Mouse (Mus musculus): ENCODE data around the gene Wnt8b. TPM values are rescaled to one million over a fixed set of nuclear protein-coding genes. Genes with fewer than 3 reads are reported as not detected.
A peak's percentile ranks its signal among the peaks of the same experiment; 100 is the strongest.

The Wnt8b gene
- polyA plus RNA-seq, 1 experiment from 2014 or later = 4.0 TPM

DNA sequence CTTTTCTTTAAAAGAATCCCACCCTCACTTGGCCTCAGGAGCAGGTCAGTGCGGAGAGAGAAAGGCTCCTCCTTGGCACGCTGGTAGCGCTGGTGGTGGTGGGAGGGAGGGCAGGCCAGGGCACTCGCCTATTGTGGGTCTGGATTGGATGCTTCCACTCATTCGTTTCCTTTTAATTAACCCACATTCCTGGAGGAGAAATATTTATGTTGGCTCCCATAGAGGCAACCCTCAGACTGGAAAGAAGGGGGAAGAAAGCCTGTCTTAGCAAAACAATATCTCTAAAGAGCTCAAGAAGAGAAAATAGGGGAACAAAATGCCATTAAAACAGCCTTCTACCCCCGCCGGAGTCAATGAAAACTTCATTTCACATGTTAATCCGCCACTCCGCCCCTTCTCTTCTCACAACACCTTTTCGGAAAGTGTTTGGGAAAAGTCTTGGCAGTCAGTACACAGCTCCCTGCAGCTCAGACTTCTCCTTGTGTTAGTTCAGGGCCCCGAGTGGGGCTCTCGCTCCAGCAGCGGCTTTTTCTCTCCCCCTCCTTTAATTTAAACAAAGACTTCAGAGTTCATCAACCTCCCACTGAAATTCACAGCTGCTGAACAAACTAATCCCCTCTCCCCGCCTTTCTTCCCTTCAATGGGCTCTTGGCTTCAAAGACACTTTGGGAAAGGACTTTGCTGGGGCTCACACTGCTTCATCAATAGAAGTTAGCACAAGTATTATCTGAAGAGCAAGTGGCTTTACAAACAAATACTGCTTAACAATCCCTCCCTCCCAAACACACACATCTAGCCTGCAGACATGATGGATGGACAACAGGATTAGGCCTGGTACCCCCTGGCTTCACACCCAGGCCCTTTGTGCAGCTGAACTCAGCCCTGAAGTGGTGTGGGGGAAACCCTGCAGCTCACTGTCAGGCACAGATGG lies 21.5 kb downstream of the Wnt8b start:
- WGBS = 4% methylated on average over 14 of the region's 14 CpGs
- H3K4me2 ChIP-seq (ENCODE audit: low read length) = no peak overlapping the region

DNA sequence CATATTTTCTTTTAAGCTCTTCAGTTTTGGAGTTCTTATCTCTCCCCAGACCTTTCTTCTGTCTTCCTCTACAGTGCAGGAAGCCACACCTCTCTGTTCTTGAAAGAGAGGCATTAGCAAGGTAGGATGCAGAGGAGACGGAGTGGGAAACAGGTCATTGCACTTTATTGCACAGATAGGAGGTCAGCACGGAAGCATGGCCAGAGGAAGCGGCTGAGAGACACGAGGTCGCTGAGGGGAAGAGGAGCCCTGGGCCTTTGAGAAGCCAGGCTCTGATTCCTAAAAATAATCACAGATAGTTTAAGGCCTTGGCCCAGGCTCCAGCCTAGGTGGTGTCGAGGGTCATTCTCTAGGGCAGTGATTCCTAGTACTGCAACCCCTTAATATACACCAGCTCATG lies 22.5 kb downstream of the Wnt8b start:
- WGBS = 22% methylated on average over 6 of the region's 6 CpGs
- H3K27ac ChIP-seq (ENCODE audit: low read depth, low read length) = no peak overlapping the region
- H3K4me1 ChIP-seq (ENCODE audit: control insufficient read depth, insufficient read depth, low read length) = peaks cover 17% of the 10 kb centered on the region
- no peak overlapping the region for H3K4me2 ChIP-seq (ENCODE audit: low read length)
- H3K9me3 ChIP-seq (replicated peaks; ENCODE audit: control insufficient read depth, low read length) = no peaks in the 10 kb centered on the region
- H3K4me3 ChIP-seq (ENCODE audit: low read depth, low read length) = no peak overlapping the region
- DNase-seq (ENCODE audit: low spot score) (no peak), ATAC-seq (no peak)
- peaks cover 92% of the 10 kb centered on the region for H3K27me3 ChIP-seq (replicated peaks; ENCODE audit: control insufficient read depth, insufficient read depth, low read length)
- H3K36me3 ChIP-seq (ENCODE audit: control insufficient read depth, insufficient read depth, low read length) = no peaks in the 10 kb centered on the region
- H3K9ac ChIP-seq (ENCODE audit: low read length) = no peak overlapping the region

More for the DNA sequence above, 21.5 kb downstream of the Wnt8b start:
- Histone ChIP-seq H3K36me3 (ENCODE audit: control insufficient read depth, insufficient read depth, low read length) (no peaks in the 10 kb centered on the region), H3K9ac (ENCODE audit: low read length) (no peak overlapping the region), H3K4me1 (ENCODE audit: control insufficient read depth, insufficient read depth, low read length) (peaks cover 17% of the 10 kb centered on the region), H3K9me3 (replicated peaks; ENCODE audit: control insufficient read depth, low read length) (no peaks in the 10 kb centered on the region), H3K27me3 (replicated peaks; ENCODE audit: control insufficient read depth, insufficient read depth, low read length) (peaks cover 96% of the 10 kb centered on the region), H3K4me3 (ENCODE audit: low read depth, low read length) (no peak overlapping the region), H3K27ac (ENCODE audit: low read depth, low read length) (peak overlapping the region; percentile 27; the same call in 1 of the 2 replicates)
- ATAC-seq = peak; percentile 86
- DNase-seq (ENCODE audit: low spot score) = peak; percentile 88

DNA sequence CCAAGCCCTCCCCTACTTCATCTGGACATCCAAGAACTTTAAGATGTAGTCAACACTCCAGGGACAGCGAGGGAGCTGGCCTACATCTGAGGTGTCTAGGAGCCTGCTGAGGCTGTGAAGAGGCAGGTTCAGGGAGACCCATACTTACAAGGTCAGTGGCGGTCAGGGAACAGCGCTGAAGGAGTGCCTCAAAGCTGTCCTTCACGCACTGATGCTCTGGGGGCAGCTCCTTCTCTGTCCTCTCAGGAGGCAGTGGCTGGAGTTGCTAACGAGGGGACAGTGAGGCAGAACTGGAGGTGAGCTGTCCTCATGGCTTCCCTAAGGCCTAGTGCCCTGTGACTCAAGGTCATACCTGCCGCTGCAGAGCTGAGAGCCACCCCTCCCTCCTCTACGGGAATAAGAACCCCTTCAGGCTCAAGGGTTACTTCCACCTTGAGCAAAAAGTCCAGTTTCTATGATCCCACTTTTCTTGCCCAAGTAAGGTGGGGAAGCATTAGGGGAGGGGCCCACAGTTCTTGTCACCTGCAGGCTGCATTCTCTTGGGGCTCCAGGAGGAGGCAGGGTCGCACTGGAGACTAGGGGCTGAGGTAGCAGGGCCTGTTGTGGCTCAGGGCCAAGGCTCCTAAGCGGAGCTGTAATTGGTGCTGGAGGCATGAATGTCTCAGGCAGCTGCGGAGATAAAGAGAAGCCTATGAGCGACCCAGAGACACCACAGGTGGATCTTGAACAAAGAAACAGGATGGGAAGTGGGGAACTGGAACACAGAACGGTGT lies 24.9 kb downstream of the Wnt8b start:
- Histone ChIP-seq H3K9me3 (replicated peaks; ENCODE audit: control insufficient read depth, low read length) (no peaks in the 10 kb centered on the region), H3K9ac (ENCODE audit: low read length) (no peak overlapping the region), H3K4me3 (ENCODE audit: low read depth, low read length) (no peak overlapping the region), H3K27me3 (replicated peaks; ENCODE audit: control insufficient read depth, insufficient read depth, low read length) (peaks cover 77% of the 10 kb centered on the region), H3K4me2 (ENCODE audit: low read length) (no peak overlapping the region), H3K4me1 (ENCODE audit: control insufficient read depth, insufficient read depth, low read length) (peaks cover 11% of the 10 kb centered on the region), H3K27ac (ENCODE audit: low read depth, low read length) (no peak overlapping the region), H3K36me3 (ENCODE audit: control insufficient read depth, insufficient read depth, low read length) (no peaks in the 10 kb centered on the region)
- ATAC-seq (no peak), DNase-seq (ENCODE audit: low spot score) (peak; percentile 62)
- 37% methylated on average over 12 of the region's 12 CpGs for WGBS

DNA sequence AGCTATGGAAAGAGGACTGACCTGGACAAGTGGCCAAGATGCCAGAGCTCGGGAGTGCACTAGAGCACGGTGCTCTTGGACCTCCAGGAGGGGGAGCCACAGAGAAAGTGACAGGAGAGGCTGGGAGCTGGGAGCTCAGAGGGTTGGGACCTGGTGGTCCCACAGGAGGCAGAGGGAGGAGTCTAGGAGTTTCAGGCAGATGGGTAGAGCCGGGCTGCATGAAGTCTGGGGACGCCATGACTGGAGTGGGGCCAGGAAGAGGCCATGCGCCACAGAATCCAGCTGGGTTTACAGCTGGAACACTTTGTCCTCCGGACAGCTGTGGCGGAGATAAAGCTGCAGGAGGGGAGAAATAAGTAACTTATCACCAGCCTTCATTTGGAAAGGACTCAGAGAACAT lies 25.9 kb downstream of the Wnt8b start:
- H3K4me2 ChIP-seq (ENCODE audit: low read length) = no peak overlapping the region
- ATAC-seq = no peak
- H3K4me1 ChIP-seq (ENCODE audit: control insufficient read depth, insufficient read depth, low read length) = peaks cover 6% of the 10 kb centered on the region
- no peak overlapping the region for H3K27ac ChIP-seq (ENCODE audit: low read depth, low read length)
- peaks cover 75% of the 10 kb centered on the region for H3K27me3 ChIP-seq (replicated peaks; ENCODE audit: control insufficient read depth, insufficient read depth, low read length)
- no peak overlapping the region for H3K4me3 ChIP-seq (ENCODE audit: low read depth, low read length)
- 27% methylated on average over 7 of the region's 7 CpGs for WGBS
- no peak overlapping the region for H3K9ac ChIP-seq (ENCODE audit: low read length)
- H3K9me3 ChIP-seq (replicated peaks; ENCODE audit: control insufficient read depth, low read length) = no peaks in the 10 kb centered on the region
- DNase-seq (ENCODE audit: low spot score) = no peak
- H3K36me3 ChIP-seq (ENCODE audit: control insufficient read depth, insufficient read depth, low read length) = no peaks in the 10 kb centered on the region

GRCm38 (mm10) chr19:44525551-44526205 lies 32.4 kb downstream of the Wnt8b start:
- Histone ChIP-seq H3K27ac (ENCODE audit: low read depth, low read length) (no peak overlapping the region), H3K9me3 (replicated peaks; ENCODE audit: control insufficient read depth, low read length) (no peaks in the 10 kb centered on the region), H3K9ac (ENCODE audit: low read length) (no peak overlapping the region), H3K27me3 (replicated peaks; ENCODE audit: control insufficient read depth, insufficient read depth, low read length) (peaks cover 25% of the 10 kb centered on the region), H3K36me3 (ENCODE audit: control insufficient read depth, insufficient read depth, low read length) (no peaks in the 10 kb centered on the region), H3K4me1 (ENCODE audit: control insufficient read depth, insufficient read depth, low read length) (no peaks in the 10 kb centered on the region), H3K4me2 (ENCODE audit: low read length) (no peak overlapping the region), H3K4me3 (ENCODE audit: low read depth, low read length) (no peak overlapping the region)
- ATAC-seq (no peak), DNase-seq (ENCODE audit: low spot score) (no peak)
- WGBS = 88% methylated on average over 9 of the region's 9 CpGs

GRCm38 (mm10) chr19:44530018-44530417 lies 36.7 kb downstream of the Wnt8b start:
- peaks cover 3% of the 10 kb centered on the region; the same call in 1 of the 2 replicates for H3K27me3 ChIP-seq (replicated peaks; ENCODE audit: control insufficient read depth, insufficient read depth, low read length)
- no peak overlapping the region for H3K4me2 ChIP-seq (ENCODE audit: low read length)
- no peak for DNase-seq (ENCODE audit: low spot score)
- no peak for ATAC-seq
- WGBS = 85% methylated on average over 6 of the region's 6 CpGs
- H3K27ac ChIP-seq (ENCODE audit: low read depth, low read length) = no peak overlapping the region
- H3K36me3 ChIP-seq (ENCODE audit: control insufficient read depth, insufficient read depth, low read length) = no peaks in the 10 kb centered on the region
- no peaks in the 10 kb centered on the region for H3K9me3 ChIP-seq (replicated peaks; ENCODE audit: control insufficient read depth, low read length)
- no peak overlapping the region for H3K9ac ChIP-seq (ENCODE audit: low read length)
- no peak overlapping the region for H3K4me3 ChIP-seq (ENCODE audit: low read depth, low read length)
- H3K4me1 ChIP-seq (ENCODE audit: control insufficient read depth, insufficient read depth, low read length) = no peaks in the 10 kb centered on the region

DNA sequence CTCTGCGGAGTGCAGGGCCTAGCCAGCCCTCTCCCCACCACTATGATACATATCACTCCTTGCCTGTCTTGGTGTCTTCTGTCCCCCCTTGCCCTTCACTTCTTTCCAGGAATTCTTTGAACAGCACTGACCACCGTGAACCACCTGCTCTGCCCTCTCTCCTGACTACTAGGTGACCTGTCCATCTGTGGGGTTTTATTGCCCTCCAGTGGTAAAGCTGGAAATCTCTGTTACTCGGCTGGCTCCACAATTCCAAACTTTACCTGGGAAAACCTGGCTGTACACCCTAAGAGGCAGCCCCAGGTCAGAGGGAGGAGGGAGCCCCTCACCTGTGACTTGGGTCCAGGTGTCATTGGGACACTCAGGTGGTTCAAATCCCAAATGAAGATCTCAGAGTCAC lies 42.1 kb downstream of the Wnt8b start:
- ATAC-seq (no peak), DNase-seq (ENCODE audit: low spot score) (no peak)
- Histone ChIP-seq H3K4me2 (ENCODE audit: low read length) (no peak overlapping the region), H3K9ac (ENCODE audit: low read length) (no peak overlapping the region), H3K27ac (ENCODE audit: low read depth, low read length) (no peak overlapping the region), H3K4me1 (ENCODE audit: control insufficient read depth, insufficient read depth, low read length) (no peaks in the 10 kb centered on the region), H3K4me3 (ENCODE audit: low read depth, low read length) (no peak overlapping the region), H3K36me3 (ENCODE audit: control insufficient read depth, insufficient read depth, low read length) (no peaks in the 10 kb centered on the region), H3K27me3 (replicated peaks; ENCODE audit: control insufficient read depth, insufficient read depth, low read length) (no peaks in the 10 kb centered on the region; the same call in 1 of the 2 replicates), H3K9me3 (replicated peaks; ENCODE audit: control insufficient read depth, low read length) (0 out of 2 replicates have a peak, but pooled peaks cover 3% of the 10 kb centered on the region)
- 20% methylated on average over 3 of the region's 3 CpGs for WGBS

DNA sequence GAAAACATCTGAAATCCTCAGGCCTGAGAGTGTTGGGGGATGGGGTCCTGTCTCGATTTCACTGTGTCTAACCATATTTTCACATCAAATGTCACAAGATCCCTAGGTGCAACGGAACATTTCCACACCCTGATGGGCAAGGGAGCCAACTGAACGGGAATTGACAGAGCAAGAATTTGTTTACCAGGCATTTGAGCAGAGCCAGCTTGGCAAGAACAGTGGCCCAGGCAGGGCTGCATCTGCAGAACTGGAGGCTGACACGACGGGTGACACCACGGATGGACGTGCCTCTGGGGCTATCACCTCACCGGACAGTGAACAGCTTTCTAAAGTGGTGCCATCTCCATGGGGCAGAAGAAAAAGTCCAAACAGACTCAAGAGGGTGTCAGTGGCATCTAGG lies 44.1 kb downstream of the Wnt8b start:
- Histone ChIP-seq H3K4me2 (ENCODE audit: low read length) (no peak overlapping the region), H3K27ac (ENCODE audit: low read depth, low read length) (no peak overlapping the region), H3K4me3 (ENCODE audit: low read depth, low read length) (no peak overlapping the region), H3K4me1 (ENCODE audit: control insufficient read depth, insufficient read depth, low read length) (no peaks in the 10 kb centered on the region), H3K36me3 (ENCODE audit: control insufficient read depth, insufficient read depth, low read length) (no peaks in the 10 kb centered on the region), H3K9ac (ENCODE audit: low read length) (no peak overlapping the region), H3K27me3 (replicated peaks; ENCODE audit: control insufficient read depth, insufficient read depth, low read length) (no peaks in the 10 kb centered on the region), H3K9me3 (replicated peaks; ENCODE audit: control insufficient read depth, low read length) (0 out of 2 replicates have a peak, but pooled peaks cover 3% of the 10 kb centered on the region)
- 88% methylated on average over 8 of the region's 8 CpGs for WGBS
- DNase-seq (ENCODE audit: low spot score) (no peak), ATAC-seq (no peak)

Measured in forebrain, embryonic 14.5 days (tissue).